31 mouse cellular contexts compared by ENCODE assay signal in genomic region chr11:117183299-117183698, GRCm38 (mm10). TPM values are rescaled to one million over a fixed set of nuclear protein-coding genes. Genes with fewer than 3 reads are reported as not detected.
DNase-seq lines count a peak whose midpoint lies in the region; ATAC-seq and TF ChIP-seq lines count a peak whose summit lies in the region.
"Had no signal": no experiment of that assay in that cellular context is flagged by ENCODE, and none has a peak within 500 bp of the region (broad histone marks: within the 10 kb centered on the region; RNA-seq: fewer than 3 reads in every experiment).

No protein-coding gene starts in this region.

- no peak for TF ChIP-seq RAD21 in MEL (IDR thresholded peaks at IDR 0.05; ENCODE audit: low read depth, low read length)

- TF ChIP-seq EP300 in MEL (IDR thresholded peaks at IDR 0.05; ENCODE audit: low read depth in 1 of 2, low read length in 2 of 2): no peak
- no peak for TF ChIP-seq EP300 in heart, adult 2 months (IDR thresholded peaks at IDR 0.05; ENCODE audit: insufficient read depth, low read depth, low read length)

- H3K4me3 ChIP-seq in midbrain, embryonic 11.5 days (ENCODE audit: low read depth, low read length): no peak overlapping the region
- H3K4me3 ChIP-seq in midbrain, postnatal 0 days (ENCODE audit: low read depth, low read length): no peak overlapping the region
- H3K4me3 ChIP-seq in MEL (ENCODE audit: control insufficient read depth in 1 of 2, insufficient read depth in 1 of 2, low read depth in 2 of 2, low read length in 2 of 2): no peak overlapping the region
- no peak overlapping the region for H3K4me3 ChIP-seq in embryonic facial prominence, embryonic 15.5 days (replicated peaks)
- no peak overlapping the region for H3K4me3 ChIP-seq in heart, adult 2 months
- H3K4me3 ChIP-seq: erythroblast, embryonic 14.5 days; forebrain, embryonic 10.5 days; forebrain, embryonic 13.5 days; gastrocnemius, adult 2 months; heart, embryonic 12.5 days; heart, embryonic 15.5 days; hindbrain, embryonic 10.5 days; hindbrain, embryonic 13.5 days; intestine, embryonic 15.5 days had no signal

- H3K79me2 ChIP-seq in MEL (ENCODE audit: control insufficient read depth, insufficient read depth, low read length, poor library complexity): no peaks in the 10 kb centered on the region
- no peaks in the 10 kb centered on the region for H3K79me2 ChIP-seq in heart, adult 2 months (replicated peaks; ENCODE audit: control insufficient read depth, insufficient read depth, low read length)

- no peak for TF ChIP-seq POLR2A in MEL (IDR thresholded peaks at IDR 0.05; ENCODE audit: control insufficient read depth in 1 of 2, insufficient read depth in 1 of 2, low read depth in 1 of 2, low read length in 2 of 2, poor library complexity in 1 of 2)
- no peak for TF ChIP-seq POLR2A in heart, adult 2 months (IDR thresholded peaks at IDR 0.05; ENCODE audit: insufficient read depth, low read depth, low read length)

- peak; percentile 72 for DNase-seq in midbrain, embryonic 11.5 days (ENCODE audit: low spot score, missing footprints)
- no peak for DNase-seq in midbrain, postnatal 0 days (ENCODE audit: low spot score)
- no peak for DNase-seq in MEL (ENCODE audit: low read depth, low spot score)
- no peak for DNase-seq in heart, adult 2 months
- DNase-seq: adrenal gland, adult 2 months; adrenal gland, postnatal 14 days; cerebellum, adult 11 months; cerebellum, adult 2 months; cerebellum, adult 9-11 months; cerebellum, postnatal 25 days; embryo, embryonic 11 days; gastrocnemius, adult 2 months; gastrocnemius, postnatal 14 days; heart, adult 11 months; heart, postnatal 10 days; heart, postnatal 36 days; kidney, adult 11 months had no signal

- no peaks in the 10 kb centered on the region; the same call in none of the 2 replicates for H3K9me3 ChIP-seq in midbrain, embryonic 11.5 days (ENCODE audit: control insufficient read depth, low read length)
- H3K9me3 ChIP-seq in midbrain, postnatal 0 days (ENCODE audit: low read length): peaks cover 9% of the 10 kb centered on the region; the same call in 1 of the 2 replicates
- H3K9me3 ChIP-seq in MEL (replicated peaks; ENCODE audit: insufficient read depth, low read length): no peaks in the 10 kb centered on the region
- H3K9me3 ChIP-seq in embryonic facial prominence, embryonic 15.5 days (replicated peaks): no peaks in the 10 kb centered on the region; the same call in 1 of the 2 replicates
- H3K9me3 ChIP-seq: heart, embryonic 15.5 days had no signal

- no peaks in the 10 kb centered on the region for H3K27me3 ChIP-seq in midbrain, embryonic 11.5 days (ENCODE audit: control insufficient read depth, insufficient read depth, low read length)
- no peaks in the 10 kb centered on the region; the same call in 1 of the 2 replicates for H3K27me3 ChIP-seq in midbrain, postnatal 0 days (ENCODE audit: insufficient read depth, low read length)
- H3K27me3 ChIP-seq in MEL (ENCODE audit: control insufficient read depth in 1 of 2, insufficient read depth in 2 of 2, low read length in 2 of 2): peaks cover 3 to 7% of the 10 kb centered on the region in 2 experiments; a peak in 3 of 4 replicates
- H3K27me3 ChIP-seq in embryonic facial prominence, embryonic 15.5 days: no peaks in the 10 kb centered on the region
- no peaks in the 10 kb centered on the region for H3K27me3 ChIP-seq in heart, adult 2 months (ENCODE audit: control insufficient read depth, insufficient read depth, low read length)
- H3K27me3 ChIP-seq: forebrain, embryonic 13.5 days; heart, embryonic 12.5 days; heart, embryonic 15.5 days; intestine, embryonic 15.5 days; Patski had no signal

- no peak for TF ChIP-seq CTCF in midbrain, postnatal 0 days (IDR thresholded peaks at IDR 0.05)
- no peak for TF ChIP-seq CTCF in MEL (IDR thresholded peaks at IDR 0.05 in 2 of 3, conservative IDR thresholded peaks at IDR 0.05 in 1 of 3; ENCODE audit: control insufficient read depth in 1 of 3, insufficient read depth in 1 of 3, low read depth in 2 of 3, low read length in 3 of 3, poor library complexity in 1 of 3, severe bottlenecking in 1 of 3)
- TF ChIP-seq CTCF in heart, adult 2 months (IDR thresholded peaks at IDR 0.05): no peak

- no peaks in the 10 kb centered on the region for H3K36me3 ChIP-seq in midbrain, embryonic 11.5 days (ENCODE audit: control insufficient read depth, insufficient read depth, low read length)
- no peaks in the 10 kb centered on the region for H3K36me3 ChIP-seq in midbrain, postnatal 0 days (ENCODE audit: insufficient read depth, low read length)
- H3K36me3 ChIP-seq in MEL (ENCODE audit: control insufficient read depth in 1 of 2, insufficient read depth in 2 of 2, low read length in 2 of 2): no peaks in the 10 kb centered on the region
- H3K36me3 ChIP-seq in embryonic facial prominence, embryonic 15.5 days: no peaks in the 10 kb centered on the region
- no peaks in the 10 kb centered on the region for H3K36me3 ChIP-seq in heart, adult 2 months (ENCODE audit: control insufficient read depth, insufficient read depth, low read length)
- H3K36me3 ChIP-seq: forebrain, embryonic 10.5 days; G1E; heart, embryonic 12.5 days; heart, embryonic 15.5 days; hindbrain, embryonic 10.5 days; hindbrain, embryonic 13.5 days; intestine, embryonic 15.5 days had no signal

- 90% methylated on average over 2 of the region's 3 CpGs for WGBS in midbrain, embryonic 11.5 days
- WGBS in midbrain, postnatal 0 days: 85% methylated on average over 2 of the region's 3 CpGs
- WGBS in embryonic facial prominence, embryonic 15.5 days: 43% methylated on average over 3 of the region's 3 CpGs
- 58% methylated on average over 3 of the region's 3 CpGs for WGBS in heart, adult 2 months

- no peak overlapping the region for H3K27ac ChIP-seq in midbrain, embryonic 11.5 days (ENCODE audit: low read depth, low read length)
- H3K27ac ChIP-seq in midbrain, postnatal 0 days (ENCODE audit: low read depth, low read length): no peak overlapping the region
- no peak overlapping the region for H3K27ac ChIP-seq in MEL (ENCODE audit: control insufficient read depth, low read depth, low read length)
- peak overlapping the region; percentile 39; the same call in 1 of the 2 replicates for H3K27ac ChIP-seq in embryonic facial prominence, embryonic 15.5 days (replicated peaks)
- H3K27ac ChIP-seq in heart, adult 2 months: no peak overlapping the region
- H3K27ac ChIP-seq: forebrain, embryonic 10.5 days; forebrain, embryonic 13.5 days; gastrocnemius, adult 2 months; heart, embryonic 15.5 days; hindbrain, embryonic 10.5 days; hindbrain, embryonic 13.5 days; intestine, embryonic 15.5 days had no signal

- no peak overlapping the region for H3K9ac ChIP-seq in midbrain, embryonic 11.5 days (ENCODE audit: low read length)
- no peak overlapping the region for H3K9ac ChIP-seq in midbrain, postnatal 0 days (replicated peaks; ENCODE audit: low read length, poor library complexity, severe bottlenecking)
- H3K9ac ChIP-seq in MEL (ENCODE audit: control insufficient read depth, low read depth, low read length, poor library complexity, severe bottlenecking): no peak overlapping the region
- H3K9ac ChIP-seq in embryonic facial prominence, embryonic 15.5 days: no peak overlapping the region
- no peak overlapping the region for H3K9ac ChIP-seq in heart, adult 2 months (ENCODE audit: low read depth, low read length)
- H3K9ac ChIP-seq: forebrain, embryonic 13.5 days; heart, embryonic 12.5 days; heart, embryonic 15.5 days; hindbrain, embryonic 13.5 days; intestine, embryonic 15.5 days had no signal

- no peak for ATAC-seq in midbrain, embryonic 11.5 days (ENCODE audit: low FRiP score)
- no peak for ATAC-seq in midbrain, postnatal 0 days (ENCODE audit: low FRiP score)
- no peak for ATAC-seq in embryonic facial prominence, embryonic 15.5 days (ENCODE audit: insufficient number of reproducible peaks, low FRiP score, low TSS enrichment, low read depth)
- ATAC-seq in erythroid progenitor cell, adult 5-6 weeks (replicated peaks; ENCODE audit: low FRiP score, poor library complexity, severe bottlenecking): no peak
- ATAC-seq: forebrain, embryonic 13.5 days; forebrain, embryonic 16.5 days; hindbrain, embryonic 16.5 days; intestine, embryonic 15.5 days; Patski had no signal

- intact Hi-C loops in heart, adult 2 months (cut with DNase I): no loop called here

- H3K4me2 ChIP-seq in midbrain, embryonic 11.5 days: no peak overlapping the region
- H3K4me2 ChIP-seq in midbrain, postnatal 0 days (ENCODE audit: low read depth, low read length, poor library complexity, severe bottlenecking): no peak overlapping the region
- no peak overlapping the region for H3K4me2 ChIP-seq in embryonic facial prominence, embryonic 15.5 days (replicated peaks)
- H3K4me2 ChIP-seq: forebrain, embryonic 13.5 days; heart, embryonic 12.5 days; heart, embryonic 15.5 days; hindbrain, embryonic 13.5 days; intestine, embryonic 15.5 days had no signal

- H3K4me1 ChIP-seq in midbrain, embryonic 11.5 days (ENCODE audit: control insufficient read depth, insufficient read depth, low read length): no peaks in the 10 kb centered on the region
- H3K4me1 ChIP-seq in midbrain, postnatal 0 days (ENCODE audit: insufficient read depth, low read length): no peaks in the 10 kb centered on the region
- no peaks in the 10 kb centered on the region for H3K4me1 ChIP-seq in MEL (ENCODE audit: control insufficient read depth in 1 of 2, insufficient read depth in 2 of 2, low read length in 2 of 2)
- H3K4me1 ChIP-seq in embryonic facial prominence, embryonic 15.5 days: peaks cover 15% of the 10 kb centered on the region; the same call in 1 of the 2 replicates
- H3K4me1 ChIP-seq in heart, adult 2 months (ENCODE audit: control insufficient read depth, insufficient read depth, low read length): no peaks in the 10 kb centered on the region
- H3K4me1 ChIP-seq: forebrain, embryonic 13.5 days; heart, embryonic 12.5 days; heart, embryonic 15.5 days had no signal

TF ChIP-seq in MEL, 35 proteins besides CTCF, POLR2A, EP300 and RAD21:
- TF ChIP-seq USF1 (IDR thresholded peaks at IDR 0.05; ENCODE audit: low read depth, low read length): peak; percentile 51
- TF ChIP-seq POLR2AphosphoS5 (IDR thresholded peaks at IDR 0.05; ENCODE audit: borderline replicate concordance, low read depth, low read length): no peak
TF ChIP-seq in MEL: peak in this region for 1.

RNA-seq across cellular contexts. Expression of gene Sept9, which starts 16.2 kb away (rescaled TPM):
- polyA plus RNA-seq in midbrain, embryonic 11.5 days (2014; fragmentation: Nextera tagmentation; extraction: Ambion mirVana): 146 and 152 TPM in 2 replicates
- 105 and 108 TPM in 2 replicates for total RNA-seq in midbrain, postnatal 0 days (2014; rRNA removed)
- 95.3 and 100 TPM in 2 replicates for polyA plus RNA-seq in midbrain, postnatal 0 days (2015; fragmentation: Nextera tagmentation; extraction: Ambion mirVana)
- 163 and 205 TPM in 2 replicates for total RNA-seq in MEL (2012; rRNA removed)
- 100 to 1,000 TPM in 1 of 2 experiments, 10 to 100 TPM in 1; 49.7 to 196 TPM for polyA plus RNA-seq in MEL (2012; ENCODE audit: insufficient read depth in 1 of 2, insufficient read length in 2 of 2, low read depth in 1 of 2, low replicate concordance in 2 of 2, missing spikeins in 1 of 2)
- polyA plus RNA-seq in embryonic facial prominence, embryonic 15.5 days (2015; fragmentation: Nextera tagmentation; extraction: Ambion mirVana): 150 and 157 TPM in 2 replicates
- total RNA-seq in erythroid progenitor cell, adult 5-6 weeks (2015; ENCODE audit: low replicate concordance): 15.1 and 20.5 TPM in 2 replicates
- total RNA-seq in erythroid progenitor cell, adult 5-6 weeks (2017; ENCODE audit: low replicate concordance): 16.0 and 18.6 TPM in 2 replicates
- 10 to 100 TPM; 28.2 to 31.9 TPM for total RNA-seq in heart, adult 2 months (2021)
- polyA plus RNA-seq in heart, adult 2 months (2012; rRNA removed): 15.9 and 17.4 TPM in 2 replicates
